Mouse (Mus musculus): ENCODE results near the gene Spsb1. TPM values are rescaled to one million over a fixed set of nuclear protein-coding genes. Genes with fewer than 3 reads are reported as not detected.
A peak's percentile ranks its signal among the peaks of the same experiment; 100 is the strongest.

Spsb1 gene
- total RNA-seq, 2 experiments from 2014 or later, result 5.5 to 16.1 TPM

GRCm38 (mm10) chr4:149944214-149944613 is 10.6 kb downstream of the Spsb1 start:
- no peak for TF ChIP-seq CTCF (IDR thresholded peaks at IDR 0.05)
- Histone ChIP-seq H3K4me3 (no peak overlapping the region), H3K27ac (no peak overlapping the region)
- no peak for DNase-seq
- intact Hi-C loops (cut with DNase I), result no loop called here

- intact Hi-C loops (cut with DNase I), result no loop called here
- DNase-seq, result peak; percentile 30
- Histone ChIP-seq H3K4me3 (peak overlapping the region; percentile 37), H3K27ac (peak overlapping the region; percentile 9)
- no peak for TF ChIP-seq CTCF (IDR thresholded peaks at IDR 0.05)
These were observed 11.8 kb downstream of the Spsb1 start for GRCm38 (mm10) chr4:149942831-149943741.

GRCm38 (mm10) chr4:149941067-149941755 is 13.6 kb downstream of the Spsb1 start:
- Histone ChIP-seq H3K27ac (peak overlapping the region; percentile 53), H3K4me3 (peak overlapping the region; percentile 7; the same call in 1 of the 2 replicates)
- TF ChIP-seq CTCF (IDR thresholded peaks at IDR 0.05), result no peak
- intact Hi-C loops (cut with DNase I), result no loop called here
- DNase-seq, result no peak

- no peak overlapping the region for H3K4me3 ChIP-seq
- H3K27ac ChIP-seq, result no peak overlapping the region
- no peak for DNase-seq
- no peak for TF ChIP-seq CTCF (IDR thresholded peaks at IDR 0.05)
- intact Hi-C loops (cut with DNase I), result no loop called here
These were observed 16.1 kb downstream of the Spsb1 start for GRCm38 (mm10) chr4:149938701-149939100.

DNA sequence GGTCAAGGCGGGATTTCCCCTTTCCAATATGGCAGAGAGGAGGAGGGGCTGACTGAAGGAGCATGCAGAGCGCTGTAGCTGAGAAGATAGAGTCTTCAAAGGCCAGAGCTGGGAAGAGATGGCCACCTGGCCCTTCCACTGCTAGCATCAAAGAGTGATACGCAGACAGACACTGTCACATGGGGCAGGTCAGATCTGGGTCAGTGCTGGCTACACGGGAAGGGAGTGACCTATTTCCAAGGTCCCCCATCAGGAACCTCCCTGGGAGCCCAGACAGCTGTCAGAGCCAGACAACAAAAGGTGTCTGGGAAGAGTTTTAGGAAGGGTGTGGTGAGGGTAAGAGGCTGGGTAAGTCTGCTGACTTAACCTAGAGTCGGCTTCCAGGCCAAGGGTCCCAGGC is 17.9 kb downstream of the Spsb1 start:
- Histone ChIP-seq H3K27ac (peak overlapping the region; percentile 20), H3K4me3 (no peak overlapping the region)
- intact Hi-C loops (cut with DNase I), result no loop called here
- no peak for TF ChIP-seq CTCF (IDR thresholded peaks at IDR 0.05)
- no peak for DNase-seq

- Histone ChIP-seq H3K4me3 (no peak overlapping the region), H3K27ac (no peak overlapping the region)
- TF ChIP-seq CTCF (IDR thresholded peaks at IDR 0.05), result no peak
- intact Hi-C loops (cut with DNase I), result no loop called here
- no peak for DNase-seq
These were observed 19.4 kb downstream of the Spsb1 start for GRCm38 (mm10) chr4:149935470-149935869.

GRCm38 (mm10) chr4:149933519-149934245 is 21.2 kb downstream of the Spsb1 start:
- no peak overlapping the region for H3K27ac ChIP-seq
- DNase-seq, result no peak
- no peak overlapping the region for H3K4me3 ChIP-seq
- TF ChIP-seq CTCF (IDR thresholded peaks at IDR 0.05), result no peak
- intact Hi-C loops (cut with DNase I), result no loop called here

GRCm38 (mm10) chr4:149933025-149933424 is 21.8 kb downstream of the Spsb1 start:
- intact Hi-C loops (cut with DNase I), result no loop called here
- no peak for TF ChIP-seq CTCF (IDR thresholded peaks at IDR 0.05)
- Histone ChIP-seq H3K27ac (peak overlapping the region; percentile 89), H3K4me3 (no peak overlapping the region)
- no peak for DNase-seq

DNA sequence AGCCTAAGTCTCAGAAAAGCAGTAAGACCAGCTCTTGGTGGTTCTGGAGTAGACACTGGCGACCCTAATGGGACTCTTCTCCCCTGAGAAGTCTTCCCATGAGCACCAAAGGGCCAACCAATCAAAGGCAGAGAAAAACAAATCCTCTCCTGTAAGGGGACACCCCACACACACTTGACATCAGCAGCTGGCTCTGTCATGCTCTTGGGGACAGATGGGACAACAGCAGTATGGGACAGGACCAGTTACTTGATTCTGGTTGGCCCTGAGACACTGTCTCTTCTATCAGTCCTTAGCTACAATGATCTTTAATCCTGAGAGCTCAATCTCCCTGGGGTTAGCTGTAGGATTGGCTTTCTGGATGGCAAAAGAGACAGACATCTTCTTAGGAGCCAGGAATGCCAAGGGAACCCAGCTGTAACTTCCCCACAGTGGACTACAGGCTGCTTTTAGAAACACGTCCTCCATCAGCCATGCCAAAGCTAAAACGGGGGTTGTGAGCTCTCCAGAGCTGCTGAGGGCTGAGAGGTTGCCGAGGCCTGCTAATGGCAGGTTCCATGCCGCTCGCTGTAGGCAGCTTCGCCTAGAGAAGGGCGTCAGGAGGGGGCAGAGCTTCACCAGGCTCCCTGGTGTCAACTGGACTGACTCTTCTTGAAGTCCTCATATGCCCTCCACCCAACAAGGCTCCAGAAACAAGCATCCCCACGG is 22.6 kb downstream of the Spsb1 start:
- intact Hi-C loops (cut with DNase I), result no loop called here
- Histone ChIP-seq H3K4me3 (no peak overlapping the region), H3K27ac (peak overlapping the region; percentile 89)
- no peak for TF ChIP-seq CTCF (IDR thresholded peaks at IDR 0.05)
- DNase-seq, result peak; percentile 62

DNA sequence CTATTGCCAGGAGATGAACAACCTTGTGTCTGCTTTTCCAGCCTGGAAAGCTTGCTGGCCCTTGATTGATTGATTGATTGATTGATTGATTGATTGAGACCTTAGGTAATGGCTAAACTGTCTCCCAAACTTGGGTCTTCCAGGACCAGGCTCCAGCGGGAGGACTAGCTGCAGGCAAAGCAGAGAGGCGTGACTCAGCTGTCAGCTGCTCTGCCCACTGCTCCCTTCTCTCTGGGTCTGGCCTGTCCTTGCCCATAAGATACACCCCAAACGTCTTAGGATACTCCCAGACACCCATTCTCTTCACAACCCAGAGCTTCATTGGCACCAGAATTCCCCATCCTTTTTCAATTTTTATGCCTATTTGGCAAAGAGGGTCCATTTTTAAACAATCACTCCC is 24.1 kb downstream of the Spsb1 start:
- intact Hi-C loops (cut with DNase I), result no loop called here
- no peak overlapping the region for H3K4me3 ChIP-seq
- TF ChIP-seq CTCF (IDR thresholded peaks at IDR 0.05), result no peak
- no peak for DNase-seq
- no peak overlapping the region for H3K27ac ChIP-seq

GRCm38 (mm10) chr4:149923014-149923413 is 31.8 kb downstream of the Spsb1 start:
- intact Hi-C loops (cut with DNase I), result no loop called here
- no peak for DNase-seq
- no peak overlapping the region for H3K4me3 ChIP-seq
- TF ChIP-seq CTCF (IDR thresholded peaks at IDR 0.05), result no peak
- H3K27ac ChIP-seq, result peak overlapping the region; percentile 85

GRCm38 (mm10) chr4:149922121-149922718 is 32.6 kb downstream of the Spsb1 start:
- TF ChIP-seq CTCF (IDR thresholded peaks at IDR 0.05), result no peak
- Histone ChIP-seq H3K4me3 (peak overlapping the region; percentile 55), H3K27ac (peak overlapping the region; percentile 85)
- DNase-seq, result peak; percentile 83
- intact Hi-C loops (cut with DNase I), result no loop called here
